Mouse (Mus musculus): Measurements from ENCODE around the gene Sipa1.

Gene Sipa1

DNA sequence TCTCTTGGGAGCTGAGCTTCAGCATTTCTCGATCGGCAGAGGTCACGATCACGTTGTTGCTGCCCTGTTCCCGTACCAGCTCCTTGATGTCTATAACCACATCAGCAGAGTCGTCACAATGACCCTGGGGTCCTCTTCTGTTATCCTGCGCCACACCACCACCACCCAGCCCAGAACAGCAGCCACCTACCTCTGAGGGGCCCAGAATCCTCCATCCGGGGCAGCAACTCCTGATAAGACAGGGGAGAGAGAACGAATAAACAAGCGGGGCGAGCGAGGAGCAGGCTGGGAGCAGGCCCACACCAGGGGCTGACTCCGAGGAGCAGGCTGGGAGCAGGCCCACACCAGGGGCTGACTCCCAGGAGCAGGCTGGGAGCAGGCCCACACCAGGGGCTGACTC lies 22.9 kb upstream of the Sipa1 start:
- no peak for DNase-seq (ENCODE audit: low spot score)

DNA sequence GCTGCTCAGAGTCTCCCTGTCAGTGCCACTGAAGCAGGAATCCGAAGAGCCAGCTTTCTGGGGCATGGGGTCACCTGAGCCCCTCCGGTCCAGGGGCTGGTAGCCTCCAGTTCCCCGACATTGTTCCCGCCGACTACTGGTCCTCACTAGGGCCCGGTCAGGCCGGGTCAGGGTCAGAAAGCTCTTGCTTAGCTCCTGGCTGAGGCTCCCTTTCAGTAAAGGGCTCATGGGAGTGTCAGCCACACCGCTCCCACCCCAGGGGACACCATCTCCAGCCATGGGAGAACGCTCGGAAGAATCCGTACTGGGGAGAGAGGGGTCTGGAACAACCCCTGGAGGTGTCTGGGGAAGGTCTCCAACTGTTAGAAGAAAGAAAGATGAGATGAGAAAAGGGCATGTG lies 22.4 kb upstream of the Sipa1 start:
- no peak for DNase-seq (ENCODE audit: low spot score)

DNA sequence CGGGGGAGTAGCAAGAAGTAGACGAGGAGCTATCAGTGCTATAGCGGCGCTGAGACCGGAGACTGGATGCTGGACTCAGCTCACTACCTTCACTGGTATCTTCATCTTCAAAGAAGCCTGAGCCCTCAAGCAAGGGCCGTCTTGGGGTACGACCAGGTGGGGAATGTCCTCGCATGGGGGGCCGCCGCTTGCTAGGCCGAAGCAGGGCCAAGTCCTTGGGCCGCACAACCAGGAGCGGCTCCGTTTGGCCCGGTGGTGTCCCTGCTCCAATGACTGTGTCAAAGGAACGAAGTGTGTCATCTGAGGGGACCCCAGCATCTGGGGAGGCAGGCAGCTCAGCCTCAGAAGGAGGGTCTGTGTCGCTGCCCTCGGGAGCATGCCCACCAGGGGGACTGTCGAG lies 21.9 kb upstream of the Sipa1 start:
- DNase-seq (ENCODE audit: low spot score), result no peak

DNA sequence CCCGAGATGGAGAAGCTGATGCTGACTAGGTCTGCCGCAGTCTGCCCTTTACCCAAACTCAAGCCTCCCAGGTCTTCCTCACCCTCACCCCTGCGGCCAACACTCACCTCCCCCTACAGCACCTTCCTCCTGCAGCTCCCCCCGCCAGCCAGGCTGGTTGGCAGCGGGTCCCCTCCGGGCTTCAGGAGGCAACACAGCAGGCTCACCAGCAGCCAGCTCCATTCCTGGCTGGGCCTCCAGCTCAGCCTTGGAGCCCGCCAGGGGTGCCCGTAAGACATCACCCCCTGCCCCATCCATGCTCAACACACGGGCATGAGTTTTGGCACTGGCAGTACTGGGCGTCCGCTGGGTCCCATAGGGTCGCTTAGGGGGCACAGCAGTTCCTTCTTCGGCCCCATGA lies 21.5 kb upstream of the Sipa1 start:
- no peak for DNase-seq (ENCODE audit: low spot score)

DNA sequence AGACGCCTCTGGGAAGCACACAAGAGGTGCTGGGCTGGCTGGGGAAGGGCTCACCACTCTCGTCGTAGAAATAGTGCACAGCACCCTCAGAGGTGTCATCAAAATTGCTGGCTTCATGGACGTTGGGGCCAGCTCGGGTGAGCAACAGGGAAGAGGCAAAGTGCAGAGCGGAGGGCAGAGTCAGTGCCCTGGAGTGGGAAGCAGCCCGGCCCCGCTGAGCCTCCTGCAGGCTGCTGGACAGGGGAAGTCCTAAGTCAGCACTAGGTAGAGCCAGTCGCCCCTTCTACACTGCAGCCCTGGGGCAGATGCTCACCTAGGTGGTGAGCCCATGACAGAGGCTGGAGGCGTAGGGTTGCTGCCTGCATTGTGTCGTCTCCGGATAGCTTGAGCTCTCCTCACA lies 20.7 kb upstream of the Sipa1 start:
- no peak for DNase-seq (ENCODE audit: low spot score)

DNA sequence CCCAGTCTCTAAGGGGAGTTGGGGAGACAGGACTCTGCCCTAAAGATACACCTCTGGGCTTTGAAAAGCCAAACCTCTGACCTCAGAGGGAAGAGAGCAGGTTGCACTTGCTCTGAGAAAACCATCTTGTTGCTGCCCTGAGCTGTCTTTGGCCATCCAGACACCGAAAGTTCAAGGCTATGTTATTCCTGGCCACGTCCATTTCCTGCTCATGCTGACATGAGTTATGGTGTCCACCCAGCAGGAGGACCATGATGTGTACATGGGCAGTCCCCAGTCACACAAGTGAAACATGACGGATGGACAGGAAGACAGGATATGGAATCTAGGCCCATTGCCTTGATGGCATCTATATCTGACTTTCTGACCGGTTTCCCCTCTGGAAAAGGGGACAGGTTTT lies 16.9 kb upstream of the Sipa1 start:
- DNase-seq (ENCODE audit: low spot score), result no peak

DNA sequence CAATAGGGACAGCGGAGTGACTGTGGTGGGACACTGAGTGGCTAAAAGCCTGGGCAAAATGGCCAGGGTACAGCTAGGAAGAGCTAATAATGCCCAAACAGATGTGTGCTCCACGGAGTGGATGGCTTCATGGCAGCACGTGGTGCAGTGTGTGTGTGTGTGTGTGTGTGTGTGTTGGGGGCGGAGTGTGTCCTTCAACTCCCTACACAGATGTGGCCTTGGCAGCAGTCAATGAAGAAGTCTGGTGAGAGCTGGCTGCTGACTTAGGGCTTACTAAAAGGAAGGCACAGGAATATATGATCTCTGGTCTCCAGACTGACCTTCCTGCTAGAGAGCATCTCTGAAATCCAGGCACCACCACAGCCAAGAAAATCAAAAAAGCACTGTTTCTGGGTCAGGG lies 4.9 kb upstream of the Sipa1 start:
- no peak for DNase-seq (ENCODE audit: low spot score)

DNA sequence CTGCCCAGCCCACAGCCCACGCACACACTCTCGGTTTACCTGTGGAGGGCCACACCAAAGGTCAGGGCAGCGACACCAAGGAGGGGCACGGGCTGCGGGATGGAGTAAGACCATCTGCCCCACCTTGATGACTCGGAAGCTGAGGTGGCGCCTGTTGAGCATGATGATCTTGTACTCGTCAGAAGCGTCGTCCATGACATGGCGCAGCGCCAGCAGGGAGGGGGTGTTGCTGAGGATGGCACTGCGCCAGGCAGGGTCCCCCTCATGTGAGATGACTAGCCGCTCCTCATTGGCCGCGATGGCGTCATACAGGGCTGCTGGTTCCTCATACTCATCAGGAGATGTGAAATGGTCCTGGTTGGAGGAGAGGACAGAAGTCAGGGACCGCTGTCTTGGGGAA lies 2.9 kb upstream of the Sipa1 start:
- DNase-seq (ENCODE audit: low spot score), result no peak

DNA sequence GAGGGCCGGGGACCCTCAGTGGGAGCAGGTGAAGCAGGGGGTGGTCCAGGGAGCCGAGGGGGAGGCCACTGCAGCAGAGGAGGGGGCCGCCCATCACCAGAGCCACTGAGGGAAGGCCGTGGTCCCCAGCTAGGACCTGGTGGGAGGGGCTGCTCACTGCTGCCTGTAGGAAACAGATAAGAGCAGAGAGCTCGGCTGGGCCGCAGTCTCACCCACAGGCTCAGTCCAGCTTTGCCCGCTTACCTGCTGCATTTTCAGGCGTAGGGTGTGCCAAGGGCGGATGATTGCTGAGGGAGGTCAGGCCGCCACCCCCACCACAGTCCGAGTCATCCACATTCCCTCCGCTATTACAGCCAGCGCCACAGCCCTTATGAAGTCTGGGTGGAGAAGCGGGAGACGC lies 2.0 kb upstream of the Sipa1 start:
- DNase-seq (ENCODE audit: low spot score), result no peak

DNA sequence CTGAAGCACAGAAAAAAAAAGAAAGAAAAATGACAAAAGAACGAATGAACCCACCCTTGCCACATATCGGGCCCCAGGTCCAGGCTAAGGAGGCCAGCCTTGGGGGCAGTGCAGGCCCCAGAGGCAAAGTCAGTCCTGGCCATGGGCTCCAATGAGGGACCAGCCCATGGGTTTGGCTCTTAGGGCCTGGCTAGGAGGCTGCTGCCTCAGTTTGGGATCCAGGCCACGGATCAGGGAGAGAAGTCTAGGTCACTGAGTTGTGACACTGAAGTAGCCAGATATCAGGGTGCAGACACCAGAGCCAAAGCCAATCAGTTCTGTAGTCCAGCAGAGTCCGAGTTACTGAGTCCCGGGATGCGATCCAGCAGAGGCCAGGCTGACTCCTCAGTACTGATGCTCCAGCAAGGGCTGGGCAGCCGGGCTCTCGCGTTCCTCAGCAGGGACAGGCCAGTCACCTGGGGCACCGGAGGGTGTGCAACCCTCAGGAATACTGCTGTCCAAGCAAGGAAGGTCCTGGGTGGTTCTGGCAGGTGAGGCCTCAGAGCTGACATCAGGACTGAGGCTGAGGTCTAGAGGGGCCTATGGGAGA lies 1.3 kb upstream of the Sipa1 start:
- no peak for DNase-seq (ENCODE audit: low spot score)

DNA sequence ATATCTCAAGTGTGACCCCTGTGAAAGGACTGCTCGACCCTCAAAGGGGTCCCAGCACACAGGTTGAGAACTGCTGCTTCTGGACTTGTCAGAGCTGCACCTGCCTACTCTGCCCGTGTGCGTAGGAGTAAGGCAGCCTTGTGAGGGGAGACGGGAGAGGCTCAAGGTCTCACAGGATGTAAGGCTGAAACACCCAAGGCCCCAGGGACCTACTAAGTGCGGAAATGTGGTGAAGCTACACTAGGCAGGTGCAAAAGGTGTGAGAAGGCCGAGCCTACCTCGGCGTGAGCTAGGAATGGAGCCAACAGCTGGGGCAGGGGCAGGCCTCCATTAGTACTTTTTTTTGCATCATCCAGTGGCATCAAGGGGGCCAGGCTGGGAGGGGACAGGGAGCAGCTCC lies 1.2 kb downstream of the Sipa1 start:
- DNase-seq (ENCODE audit: low spot score), result no peak

DNA sequence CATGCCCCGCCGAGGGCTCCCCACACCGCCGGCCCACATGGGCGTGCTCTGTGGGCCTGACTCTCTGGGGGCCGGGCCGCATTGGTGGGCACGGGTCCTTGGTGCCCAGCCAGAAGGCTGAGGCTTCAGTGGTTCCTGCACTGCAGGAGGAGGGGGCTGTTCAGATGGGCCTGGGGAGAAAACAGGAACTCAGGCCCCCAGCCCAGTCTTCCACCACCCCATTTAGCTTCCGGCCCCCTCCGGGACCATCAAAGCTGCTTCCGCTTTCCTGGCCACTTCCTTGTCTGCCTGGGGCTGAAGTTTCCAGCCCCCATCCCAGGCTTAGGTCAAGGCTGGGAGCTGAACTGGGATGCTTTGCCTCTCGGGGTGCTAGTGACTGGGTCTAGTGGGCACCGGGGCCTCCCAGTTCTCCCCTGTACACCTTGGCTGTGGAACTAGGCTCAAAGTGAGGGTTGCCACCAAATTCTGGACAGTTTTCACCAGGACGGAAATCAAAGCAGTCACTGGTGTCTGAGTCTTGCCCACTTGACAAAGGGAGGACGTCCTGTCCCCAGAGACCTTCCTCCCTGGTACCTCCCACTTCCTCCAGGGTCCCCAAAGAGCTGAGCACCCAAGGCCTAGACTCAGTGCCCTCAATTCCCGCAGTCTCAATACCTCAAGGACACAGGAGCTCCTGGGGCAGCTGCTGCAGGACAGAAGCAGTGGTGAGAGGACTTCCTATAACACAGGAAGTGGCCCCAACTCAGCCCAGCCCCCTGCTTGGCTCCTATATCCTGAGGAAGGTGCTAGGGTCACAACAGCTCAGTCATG lies 2.4 kb downstream of the Sipa1 start:
- no peak for DNase-seq (ENCODE audit: low spot score)

DNA sequence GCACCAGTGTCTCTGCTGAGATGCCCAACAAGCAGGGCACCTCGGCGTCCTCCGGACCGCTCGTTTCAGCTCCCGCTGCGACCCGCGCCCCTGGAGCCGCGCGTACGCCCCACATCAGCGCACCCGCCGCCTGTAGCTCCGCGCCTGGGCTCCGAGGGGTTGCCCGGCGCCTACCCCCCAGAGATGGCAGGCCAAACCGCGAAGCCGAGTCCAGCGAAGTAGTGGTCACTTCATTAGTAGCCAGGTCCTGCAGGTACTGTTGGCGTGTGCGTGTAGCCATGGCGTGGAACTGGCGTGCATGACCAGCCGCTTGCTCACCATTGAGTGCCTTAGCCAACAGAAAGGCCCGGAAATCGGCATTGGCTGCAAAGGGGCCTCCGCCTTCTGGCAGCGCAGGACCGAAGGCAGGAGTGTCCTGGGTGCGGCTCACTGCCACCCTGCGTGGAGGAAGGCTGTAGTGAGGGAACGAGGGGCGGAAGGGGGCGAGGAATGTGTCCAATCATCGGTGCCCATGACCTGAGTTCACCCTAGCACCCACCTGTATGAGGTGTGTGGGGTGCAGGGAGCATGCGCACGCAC lies 8.7 kb downstream of the Sipa1 start:
- DNase-seq (ENCODE audit: low spot score), result no peak

DNA sequence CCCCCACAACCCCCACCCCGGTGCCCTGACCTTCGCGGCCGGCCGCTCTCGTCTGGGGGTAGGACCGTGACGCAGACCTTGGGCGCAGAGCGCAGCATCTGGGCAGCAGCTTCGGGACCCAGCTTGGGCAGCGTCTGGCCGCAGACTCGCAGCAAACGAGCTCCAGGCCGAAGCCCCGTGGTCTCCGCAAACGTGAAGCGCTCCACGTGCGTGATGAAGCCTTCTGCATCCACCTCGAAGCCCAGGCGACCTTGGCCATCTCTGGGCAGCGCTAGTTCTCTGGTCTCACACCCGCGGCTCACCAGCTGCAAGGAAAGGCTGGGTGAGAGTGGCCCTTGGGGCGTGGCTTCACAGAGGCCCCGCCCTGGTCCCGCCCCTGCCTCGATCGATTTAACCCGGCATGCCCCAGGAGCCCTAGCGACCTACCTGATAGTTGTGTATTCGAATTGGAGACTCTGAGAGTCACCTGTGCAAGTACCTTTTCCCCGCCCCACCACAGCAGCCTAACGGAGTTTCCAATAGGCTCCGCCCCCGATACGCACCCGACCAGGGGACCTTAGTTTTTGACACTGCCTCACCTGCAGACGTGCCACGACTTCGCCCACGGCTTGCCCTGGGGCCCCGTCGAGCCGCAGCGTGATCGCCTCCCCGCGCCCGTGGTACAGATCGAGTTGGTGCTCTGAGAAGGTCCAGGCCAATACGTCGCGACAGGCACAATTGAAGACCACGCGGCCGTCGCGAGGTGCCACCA lies 9.4 kb downstream of the Sipa1 start:
- no peak for DNase-seq (ENCODE audit: low spot score)

DNA sequence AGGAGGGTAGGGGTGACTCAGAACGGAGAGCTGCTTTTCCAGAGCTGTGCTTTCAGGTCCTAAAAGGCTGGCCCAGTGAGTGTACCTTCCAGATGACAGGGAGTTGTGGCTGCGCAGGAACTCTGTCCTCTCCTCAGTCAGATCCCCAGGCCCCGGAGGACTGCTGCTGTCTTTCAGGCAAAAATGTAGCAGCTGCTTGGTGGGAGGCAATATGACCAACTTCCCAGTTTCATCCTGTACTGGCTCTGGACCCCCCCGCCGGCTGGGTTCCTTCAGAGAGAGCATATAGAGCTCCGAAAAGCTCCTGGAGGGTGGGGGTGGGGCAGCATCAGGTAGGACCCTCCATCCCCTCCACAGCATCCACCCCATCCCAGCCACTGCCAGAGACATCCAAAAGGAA lies 10.9 kb downstream of the Sipa1 start:
- no peak for DNase-seq (ENCODE audit: low spot score)

DNA sequence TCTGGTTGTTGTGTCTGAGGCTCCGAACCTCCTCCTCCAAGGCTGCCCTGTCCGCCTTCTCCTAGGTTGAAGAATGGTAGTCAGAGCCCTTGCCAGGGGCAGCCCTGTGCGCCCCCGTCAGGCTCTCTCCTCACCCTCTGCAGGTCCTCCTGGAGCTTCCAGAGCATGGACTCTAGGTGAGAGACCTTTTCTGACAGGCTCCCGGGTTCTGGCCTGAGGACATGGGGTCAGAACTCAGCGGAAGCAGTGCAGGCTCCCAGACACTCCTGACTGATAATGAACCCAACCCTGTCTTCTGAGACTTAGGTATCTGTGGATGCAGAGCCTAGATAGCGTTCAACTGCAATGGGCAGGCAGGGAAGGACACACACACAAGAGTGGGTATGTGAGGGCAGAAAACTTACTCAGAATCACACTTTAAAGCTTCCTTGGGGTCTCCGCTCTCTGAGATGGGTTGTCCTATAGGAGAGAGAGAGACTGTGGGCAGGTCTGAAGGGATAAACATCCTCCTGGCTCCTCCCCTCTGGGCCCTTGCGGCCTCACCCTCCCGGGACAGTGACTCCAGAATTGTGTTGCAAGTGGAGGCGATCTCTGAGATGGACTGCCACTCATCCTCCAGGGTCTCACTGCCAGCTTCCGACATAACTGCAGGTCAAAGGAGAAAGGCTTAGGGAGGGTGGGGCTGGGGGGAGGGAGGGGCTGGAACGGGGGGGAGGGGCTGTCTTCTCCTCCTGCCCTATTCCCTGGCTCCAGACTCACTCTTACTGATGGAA lies 11.8 kb downstream of the Sipa1 start:
- DNase-seq (ENCODE audit: low spot score), result no peak

DNA sequence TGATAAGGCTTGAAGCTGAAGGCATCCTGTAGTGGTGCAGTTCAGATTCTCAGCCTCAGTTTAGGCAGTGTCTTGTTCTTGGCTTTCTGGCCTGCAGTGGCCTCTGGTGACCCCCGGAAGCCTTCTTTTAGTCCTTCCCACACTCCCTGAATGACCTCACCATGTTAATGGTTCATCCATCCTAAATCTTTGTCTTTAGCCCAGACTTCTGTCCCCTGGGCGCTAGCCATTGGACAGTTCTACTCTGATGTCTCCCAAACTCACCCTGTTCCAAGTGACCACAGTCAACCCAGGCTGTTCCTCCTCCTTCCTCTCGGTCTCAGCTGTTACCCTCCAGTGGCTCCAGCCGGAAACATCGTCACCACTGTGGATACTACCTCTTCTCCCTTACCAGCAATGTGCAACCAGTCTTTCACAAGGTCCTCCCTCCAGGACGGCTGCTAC lies 14.2 kb downstream of the Sipa1 start:
- DNase-seq (ENCODE audit: low spot score), result no peak

DNA sequence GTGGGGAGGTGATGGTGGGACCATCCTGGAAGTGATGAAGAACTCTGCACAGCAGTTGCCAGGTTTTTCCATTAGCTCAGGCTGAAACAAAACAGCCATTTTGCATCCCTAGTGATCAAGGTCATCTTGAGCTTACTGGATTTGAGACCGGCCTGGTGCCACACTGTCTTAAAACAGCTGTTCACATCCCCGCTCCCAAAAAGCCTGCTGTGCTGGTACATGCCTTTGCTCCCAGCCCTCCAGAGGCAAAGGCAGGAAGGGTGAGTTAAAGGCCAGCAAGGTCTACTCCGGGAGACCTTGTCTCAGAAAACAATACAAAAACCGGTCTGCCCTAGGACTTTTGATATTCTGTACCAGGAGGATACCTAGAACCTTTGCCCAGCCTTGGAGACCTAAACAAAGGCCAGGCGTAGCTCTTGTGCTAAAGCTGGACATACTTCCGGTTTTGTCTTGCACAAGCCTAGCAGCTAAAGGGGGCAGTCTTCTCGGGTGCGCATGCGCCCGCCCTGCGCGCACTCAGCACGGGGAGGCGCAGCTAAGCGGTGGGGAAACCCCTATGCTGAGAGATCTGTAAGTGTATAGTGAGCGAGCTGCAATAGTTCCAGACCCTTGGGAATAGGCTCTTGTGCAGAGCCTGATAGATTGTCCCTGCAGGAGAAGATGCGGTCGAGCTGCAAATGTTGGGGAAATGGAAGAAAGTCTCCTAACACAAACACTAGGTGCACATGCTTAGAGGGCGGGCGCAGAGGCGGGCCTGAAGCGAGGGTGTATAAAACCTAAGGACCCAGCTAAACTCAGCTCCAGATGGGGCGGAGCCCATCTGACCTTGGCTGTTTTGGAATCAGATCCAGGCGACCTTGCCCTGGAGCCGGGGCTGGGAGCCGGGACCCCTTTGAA lies 14.9 kb downstream of the Sipa1 start:
- DNase-seq (ENCODE audit: low spot score), result peak; percentile 79

DNA sequence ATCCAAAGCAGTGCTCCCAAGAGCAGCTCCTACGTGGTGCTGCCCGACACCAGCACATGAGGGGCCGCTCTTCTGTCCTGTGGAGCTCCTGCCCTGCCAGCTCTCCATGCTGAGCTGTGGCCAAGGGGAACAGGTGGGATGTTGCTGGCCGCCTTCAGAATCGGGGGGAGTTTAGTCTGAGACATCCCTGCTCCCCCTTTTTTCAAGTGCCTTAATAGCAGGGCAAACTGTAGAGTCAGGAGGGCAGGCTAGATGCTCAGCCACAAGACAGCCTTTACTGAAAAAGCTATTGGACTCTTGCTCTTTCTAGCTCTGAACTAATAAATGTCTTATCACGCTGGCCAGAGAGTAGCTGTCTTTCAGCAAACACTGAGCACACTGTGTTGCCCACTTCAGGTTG lies 15.7 kb downstream of the Sipa1 start:
- no peak for DNase-seq (ENCODE audit: low spot score)

DNA sequence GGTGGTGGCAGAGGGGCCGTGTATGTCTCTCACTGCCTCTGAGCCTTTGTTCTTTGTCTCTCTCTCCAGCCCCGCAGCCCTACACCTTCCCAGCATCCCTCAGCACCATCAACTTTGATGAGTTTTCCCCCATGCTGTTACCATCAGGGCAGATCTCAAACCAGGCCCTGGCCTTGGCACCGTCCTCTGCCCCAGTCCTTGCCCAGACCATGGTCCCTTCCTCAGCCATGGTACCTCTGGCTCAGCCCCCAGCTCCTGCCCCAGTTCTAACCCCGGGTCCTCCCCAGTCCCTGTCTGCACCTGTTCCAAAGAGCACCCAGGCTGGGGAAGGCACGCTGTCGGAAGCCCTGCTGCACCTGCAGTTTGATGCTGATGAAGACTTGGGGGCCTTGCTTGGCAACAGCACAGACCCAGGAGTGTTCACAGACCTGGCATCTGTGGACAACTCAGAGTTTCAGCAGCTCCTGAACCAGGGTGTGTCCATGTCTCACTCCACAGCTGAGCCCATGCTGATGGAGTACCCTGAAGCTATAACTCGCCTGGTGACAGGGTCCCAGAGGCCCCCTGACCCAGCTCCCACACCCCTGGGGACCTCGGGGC lies 16.7 kb downstream of the Sipa1 start:
- no peak for DNase-seq (ENCODE audit: low spot score)

DNA sequence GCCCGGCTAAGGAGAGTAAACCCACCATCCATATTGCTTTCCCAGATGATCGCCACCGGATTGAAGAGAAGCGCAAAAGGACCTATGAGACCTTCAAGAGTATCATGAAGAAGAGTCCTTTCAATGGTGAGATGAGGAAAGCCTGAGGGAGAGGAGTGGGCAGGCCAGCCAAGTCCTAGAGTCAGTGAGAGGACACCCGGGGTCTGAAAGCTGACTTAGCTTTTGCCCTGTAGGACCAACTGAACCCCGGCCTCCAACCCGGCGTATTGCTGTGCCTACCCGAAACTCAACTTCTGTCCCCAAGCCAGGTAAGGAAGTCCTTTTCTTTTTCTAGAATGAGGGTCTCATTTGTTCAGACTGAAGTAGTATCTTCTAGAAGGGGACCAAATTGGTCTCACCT lies 18.2 kb downstream of the Sipa1 start:
- DNase-seq (ENCODE audit: low spot score), result no peak
